ENCODE assay signal across 18 mouse cellular contexts in genomic region chr11:36040508-36041233, GRCm38 (mm10).
DNase-seq lines count a peak whose midpoint lies in the region; ATAC-seq and TF ChIP-seq lines count a peak whose summit lies in the region.
"Had no signal": no experiment of that assay in that cellular context is flagged by ENCODE, and none has a peak within 500 bp of the region (broad histone marks: within the 10 kb centered on the region; RNA-seq: fewer than 3 reads in every experiment).

No protein-coding gene starts in this region.

- H3K9me3 ChIP-seq in hindbrain, embryonic 13.5 days = no peaks in the 10 kb centered on the region
- H3K9me3 ChIP-seq in hindbrain, embryonic 12.5 days (replicated peaks) = no peaks in the 10 kb centered on the region
- no peaks in the 10 kb centered on the region for H3K9me3 ChIP-seq in midbrain, embryonic 11.5 days (ENCODE audit: control insufficient read depth, low read length)
- no peaks in the 10 kb centered on the region for H3K9me3 ChIP-seq in midbrain, embryonic 10.5 days (replicated peaks)
- H3K9me3 ChIP-seq in midbrain, postnatal 0 days (ENCODE audit: low read length) = no peaks in the 10 kb centered on the region
- H3K9me3 ChIP-seq: embryonic facial prominence, embryonic 15.5 days; midbrain, embryonic 12.5 days; stomach, embryonic 15.5 days had no signal

- no peak overlapping the region for H3K9ac ChIP-seq in hindbrain, embryonic 13.5 days
- H3K9ac ChIP-seq in hindbrain, embryonic 12.5 days = no peak overlapping the region
- H3K9ac ChIP-seq in midbrain, embryonic 11.5 days (ENCODE audit: low read length) = no peak overlapping the region
- H3K9ac ChIP-seq in midbrain, postnatal 0 days (replicated peaks; ENCODE audit: low read length, poor library complexity, severe bottlenecking) = no peak overlapping the region
- H3K9ac ChIP-seq: embryonic facial prominence, embryonic 15.5 days; midbrain, embryonic 12.5 days; stomach, embryonic 15.5 days had no signal

- H3K4me2 ChIP-seq in hindbrain, embryonic 13.5 days = no peak overlapping the region
- H3K4me2 ChIP-seq in hindbrain, embryonic 12.5 days (replicated peaks) = no peak overlapping the region
- H3K4me2 ChIP-seq in midbrain, embryonic 11.5 days = no peak overlapping the region
- no peak overlapping the region for H3K4me2 ChIP-seq in midbrain, postnatal 0 days (ENCODE audit: low read depth, low read length, poor library complexity, severe bottlenecking)
- H3K4me2 ChIP-seq: embryonic facial prominence, embryonic 15.5 days; liver, embryonic 11.5 days; midbrain, embryonic 12.5 days; stomach, embryonic 15.5 days had no signal

- peaks cover 37% of the 10 kb centered on the region for H3K4me1 ChIP-seq in hindbrain, embryonic 13.5 days (replicated peaks)
- peaks cover 22% of the 10 kb centered on the region for H3K4me1 ChIP-seq in hindbrain, embryonic 12.5 days
- H3K4me1 ChIP-seq in midbrain, embryonic 11.5 days (ENCODE audit: control insufficient read depth, insufficient read depth, low read length) = no peaks in the 10 kb centered on the region
- H3K4me1 ChIP-seq in midbrain, embryonic 10.5 days = no peaks in the 10 kb centered on the region
- peaks cover 10% of the 10 kb centered on the region for H3K4me1 ChIP-seq in midbrain, postnatal 0 days (ENCODE audit: insufficient read depth, low read length)

- no peak for ATAC-seq in hindbrain, embryonic 13.5 days (ENCODE audit: low FRiP score)
- no peak for ATAC-seq in hindbrain, embryonic 12.5 days (ENCODE audit: low FRiP score)
- no peak for ATAC-seq in midbrain, embryonic 11.5 days (ENCODE audit: low FRiP score)
- no peak for ATAC-seq in midbrain, postnatal 0 days (ENCODE audit: low FRiP score)
- ATAC-seq: inflammation-experienced regulatory T-cells, adult 6 months had no signal

- intact Hi-C loops in gastrocnemius, adult 2 months (cut with DNase I) = loop anchor here (10.0 kb wide), 1 partner anchor 174 kb away; no protein-coding TSS in a partner anchor

- TF ChIP-seq CTCF in gastrocnemius, adult 2 months (IDR thresholded peaks at IDR 0.05) = no peak
- TF ChIP-seq CTCF in midbrain, postnatal 0 days (IDR thresholded peaks at IDR 0.05) = no peak

- peaks cover 12% of the 10 kb centered on the region for H3K36me3 ChIP-seq in hindbrain, embryonic 13.5 days
- peaks cover 3% of the 10 kb centered on the region; the same call in 1 of the 2 replicates for H3K36me3 ChIP-seq in hindbrain, embryonic 12.5 days
- no peaks in the 10 kb centered on the region for H3K36me3 ChIP-seq in midbrain, embryonic 11.5 days (ENCODE audit: control insufficient read depth, insufficient read depth, low read length)
- H3K36me3 ChIP-seq in midbrain, embryonic 10.5 days = peaks cover 3% of the 10 kb centered on the region; the same call in 1 of the 2 replicates
- no peaks in the 10 kb centered on the region for H3K36me3 ChIP-seq in midbrain, postnatal 0 days (ENCODE audit: insufficient read depth, low read length)
- H3K36me3 ChIP-seq: embryonic facial prominence, embryonic 15.5 days; stomach, embryonic 15.5 days had no signal

- H3K27ac ChIP-seq in gastrocnemius, adult 2 months = no peak overlapping the region
- 0 out of 2 replicates have a peak overlapping the region, but pooled peaks have one; percentile 15 for H3K27ac ChIP-seq in hindbrain, embryonic 13.5 days
- no peak overlapping the region for H3K27ac ChIP-seq in hindbrain, embryonic 12.5 days
- H3K27ac ChIP-seq in midbrain, embryonic 11.5 days (ENCODE audit: low read depth, low read length) = no peak overlapping the region
- H3K27ac ChIP-seq in midbrain, embryonic 10.5 days (replicated peaks) = no peak overlapping the region
- 0 out of 2 replicates have a peak overlapping the region, but pooled peaks have one; percentile 18 for H3K27ac ChIP-seq in midbrain, postnatal 0 days (ENCODE audit: low read depth, low read length)
- H3K27ac ChIP-seq: embryonic facial prominence, embryonic 15.5 days; macrophage; midbrain, embryonic 12.5 days; stomach, embryonic 15.5 days had no signal

- no peak overlapping the region for H3K4me3 ChIP-seq in gastrocnemius, adult 2 months
- H3K4me3 ChIP-seq in hindbrain, embryonic 13.5 days = no peak overlapping the region
- H3K4me3 ChIP-seq in hindbrain, embryonic 12.5 days = no peak overlapping the region
- no peak overlapping the region for H3K4me3 ChIP-seq in midbrain, embryonic 11.5 days (ENCODE audit: low read depth, low read length)
- H3K4me3 ChIP-seq in midbrain, embryonic 10.5 days = no peak overlapping the region
- H3K4me3 ChIP-seq in midbrain, postnatal 0 days (ENCODE audit: low read depth, low read length) = no peak overlapping the region
- H3K4me3 ChIP-seq: embryonic facial prominence, embryonic 15.5 days; midbrain, embryonic 12.5 days; stomach, embryonic 15.5 days had no signal

- peaks cover 9% of the 10 kb centered on the region; the same call in 1 of the 2 replicates for H3K27me3 ChIP-seq in hindbrain, embryonic 13.5 days
- H3K27me3 ChIP-seq in hindbrain, embryonic 12.5 days = no peaks in the 10 kb centered on the region
- no peaks in the 10 kb centered on the region for H3K27me3 ChIP-seq in midbrain, embryonic 11.5 days (ENCODE audit: control insufficient read depth, insufficient read depth, low read length)
- H3K27me3 ChIP-seq in midbrain, embryonic 10.5 days (ENCODE audit: low read depth, poor library complexity, severe bottlenecking) = peaks cover 34% of the 10 kb centered on the region
- no peaks in the 10 kb centered on the region for H3K27me3 ChIP-seq in midbrain, postnatal 0 days (ENCODE audit: insufficient read depth, low read length)
- H3K27me3 ChIP-seq: stomach, embryonic 15.5 days had no signal

- DNase-seq in gastrocnemius, adult 2 months = peak; percentile 46
- DNase-seq in gastrocnemius, postnatal 4 days (ENCODE audit: low spot score in 2 of 2) = no peak
- DNase-seq in midbrain, embryonic 11.5 days (ENCODE audit: low spot score, missing footprints) = peak; percentile 4
- no peak for DNase-seq in midbrain, embryonic 10.5 days (ENCODE audit: low spot score)
- DNase-seq in midbrain, postnatal 0 days (ENCODE audit: low spot score) = no peak
- no peak for DNase-seq in frontal cortex, postnatal 36 days (ENCODE audit: low spot score in 2 of 2)
- DNase-seq: cerebellum, postnatal 36 days; kidney, adult 2 months; kidney, postnatal 10 days; thymus, adult 2 months had no signal

- 48% methylated on average over 10 of the region's 10 CpGs for WGBS in hindbrain, embryonic 13.5 days
- WGBS in hindbrain, embryonic 12.5 days = 57% methylated on average over 10 of the region's 10 CpGs
- 75% methylated on average over 10 of the region's 10 CpGs for WGBS in midbrain, embryonic 11.5 days
- WGBS in midbrain, embryonic 10.5 days = 80% methylated on average over 10 of the region's 10 CpGs
- WGBS in midbrain, postnatal 0 days = 52% methylated on average over 10 of the region's 10 CpGs

Comparison
In these comparisons a context has a peak if more than half of its experiments do, and no peak if none do; other contexts are left out.
1. DNase-seq: peak in gastrocnemius, adult 2 months (single experiment) and midbrain, embryonic 11.5 days (single experiment); none in gastrocnemius, postnatal 4 days (0 of 2), midbrain, embryonic 10.5 days (single experiment), midbrain, postnatal 0 days (single experiment) and frontal cortex, postnatal 36 days (0 of 2).
2. H3K27ac ChIP-seq: peak in hindbrain, embryonic 13.5 days (single experiment) and midbrain, postnatal 0 days (single experiment); none in gastrocnemius, adult 2 months (single experiment), hindbrain, embryonic 12.5 days (single experiment), midbrain, embryonic 11.5 days (single experiment) and midbrain, embryonic 10.5 days (single experiment).